Mouse (Mus musculus) ES-Bruce4 (cell line): Measurements from ENCODE around the gene Ift172.

Source experiments
- CTCF ChIP-seq: IDR thresholded peaks from one replicate; pipeline ENCODE4 v1.8.1; 2011; ENCODE audit warnings: low read depth, low read length
- EP300 ChIP-seq: IDR thresholded peaks from 2 replicates; pipeline ENCODE4 v1.6.1; 2011; ENCODE audit warnings: low read depth, low read length; ENCODE audit not compliant: insufficient read depth
- POLR2A ChIP-seq: IDR thresholded peaks from one replicate; pipeline ENCODE4 v1.8.1; 2011; ENCODE audit warnings: low read length; ENCODE audit not compliant: insufficient read depth

DNA sequence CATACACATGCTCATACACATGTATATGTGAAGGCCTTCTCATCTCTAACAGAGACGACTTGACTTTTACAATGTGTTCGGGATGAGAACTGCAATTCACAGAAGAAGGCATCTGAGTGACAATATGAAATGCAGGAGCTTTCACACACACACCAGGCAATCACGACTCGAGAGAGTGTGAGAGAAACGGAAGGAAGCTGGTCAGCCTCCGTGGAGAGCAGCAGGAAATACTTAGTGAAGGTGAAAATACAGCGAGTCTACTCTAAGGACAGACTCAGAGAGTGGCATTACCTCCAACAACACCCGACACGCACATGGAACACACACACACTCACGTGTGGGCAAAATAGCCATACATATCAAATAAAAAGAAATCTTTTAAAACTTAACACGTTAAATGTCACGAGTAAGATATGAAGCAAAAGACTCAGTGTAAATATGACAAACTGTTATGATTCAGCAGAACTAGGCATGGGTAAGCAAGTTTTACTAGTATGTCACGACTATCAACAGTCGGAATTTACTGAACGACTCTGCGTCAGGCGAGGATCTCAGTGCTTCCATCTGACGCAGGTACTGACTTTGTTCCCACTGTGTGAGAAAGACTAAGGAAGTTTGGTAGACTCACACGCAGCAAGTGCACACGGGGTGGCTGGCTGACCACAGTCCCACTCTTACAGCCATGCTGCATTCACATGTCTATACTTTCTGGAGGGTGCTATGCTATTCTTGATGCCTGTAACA is 11.5 kb downstream of the Ift172 start:
- no peak for TF ChIP-seq EP300
- no peak for TF ChIP-seq CTCF
- no peak for TF ChIP-seq POLR2A
